Mouse (Mus musculus) neural tube, embryonic 14.5 days (tissue): ENCODE measurements around the gene Ptprn. TPM values are rescaled to one million over a fixed set of nuclear protein-coding genes. Genes with fewer than 3 reads are reported as not detected.
"Not testable (repeated sequence)": the region's sequence is repeated elsewhere in the genome, so short reads cannot be mapped to it uniquely, and the experiment has no call there.

Experiments used
- ATAC-seq: fragments of 200-750 bp; cut with Nextera tagmentation; 2 replicates; pipeline ENCODE4 v1.8.0; 2017; ENCODE audit warnings: low read depth, mild to moderate bottlenecking, moderate TSS enrichment, moderate library complexity
- H3K27ac ChIP-seq: fragments of 300-500 bp; sonication (generic); 2 replicates; pipeline ENCODE4 v1.5.1; 2014; ENCODE audit warnings: low read depth, mild to moderate bottlenecking, control low read depth, low read length, moderate library complexity, mixed read lengths
- H3K27me3 ChIP-seq: fragments of 300-500 bp; sonication (generic); 2 replicates; pipeline ENCODE4 v1.6.1; 2014; ENCODE audit warnings: low read length; ENCODE audit not compliant: control insufficient read depth, insufficient read depth
- H3K36me3 ChIP-seq: fragments of 300-500 bp; sonication (generic); 2 replicates; pipeline ENCODE4 v1.6.1; 2014; ENCODE audit warnings: low read length, mixed read lengths; ENCODE audit not compliant: control insufficient read depth, insufficient read depth
- H3K4me1 ChIP-seq: fragments of 300-500 bp; sonication (generic); 2 replicates; pipeline ENCODE4 v1.6.1; 2014; ENCODE audit warnings: low read length; ENCODE audit not compliant: control insufficient read depth, insufficient read depth
- H3K4me2 ChIP-seq: fragments of 300-500 bp; sonication (generic); 2 replicates; pipeline ENCODE4 v1.6.1; 2014; ENCODE audit warnings: mild to moderate bottlenecking, low read depth, low read length, control low read depth
- H3K4me3 ChIP-seq: fragments of 300-500 bp; sonication (generic); 2 replicates; pipeline ENCODE4 v1.5.1; 2014; ENCODE audit warnings: low read depth, low read length, control low read depth, mixed read lengths
- H3K9ac ChIP-seq: fragments of 300-500 bp; sonication (generic); replicated peaks from 2 replicates; pipeline ENCODE4 v1.6.1; 2014; ENCODE audit warnings: low read depth, mild to moderate bottlenecking, control low read depth, low read length, mixed read lengths
- H3K9me3 ChIP-seq: fragments of 300-500 bp; sonication (generic); 2 replicates; pipeline ENCODE4 v1.6.1; 2016; ENCODE audit warnings: low read length; ENCODE audit not compliant: control insufficient read depth
- WGBS: fragments of 180-500 bp; shearing (Covaris S2); extraction: QIAGEN DNeasy Blood & Tissue Kit; methylation state at CpG from one replicate; pipeline ENCODE4 v1.1.7; 2014; 5-methylcytosine and 5-hydroxymethylcytosine counted together
- polyA plus RNA-seq: library from polyadenylated mRNA; unstranded; fragments of >200 nt; fragmentation: Nextera tagmentation; extraction: Ambion mirVana; gene quantifications from 2 replicates; pipeline ENCODE4 v1.2.1, GENCODE M21; 2014

The Ptprn gene
- polyA plus RNA-seq, 1 experiment from 2014 or later = 25.4 TPM

DNA sequence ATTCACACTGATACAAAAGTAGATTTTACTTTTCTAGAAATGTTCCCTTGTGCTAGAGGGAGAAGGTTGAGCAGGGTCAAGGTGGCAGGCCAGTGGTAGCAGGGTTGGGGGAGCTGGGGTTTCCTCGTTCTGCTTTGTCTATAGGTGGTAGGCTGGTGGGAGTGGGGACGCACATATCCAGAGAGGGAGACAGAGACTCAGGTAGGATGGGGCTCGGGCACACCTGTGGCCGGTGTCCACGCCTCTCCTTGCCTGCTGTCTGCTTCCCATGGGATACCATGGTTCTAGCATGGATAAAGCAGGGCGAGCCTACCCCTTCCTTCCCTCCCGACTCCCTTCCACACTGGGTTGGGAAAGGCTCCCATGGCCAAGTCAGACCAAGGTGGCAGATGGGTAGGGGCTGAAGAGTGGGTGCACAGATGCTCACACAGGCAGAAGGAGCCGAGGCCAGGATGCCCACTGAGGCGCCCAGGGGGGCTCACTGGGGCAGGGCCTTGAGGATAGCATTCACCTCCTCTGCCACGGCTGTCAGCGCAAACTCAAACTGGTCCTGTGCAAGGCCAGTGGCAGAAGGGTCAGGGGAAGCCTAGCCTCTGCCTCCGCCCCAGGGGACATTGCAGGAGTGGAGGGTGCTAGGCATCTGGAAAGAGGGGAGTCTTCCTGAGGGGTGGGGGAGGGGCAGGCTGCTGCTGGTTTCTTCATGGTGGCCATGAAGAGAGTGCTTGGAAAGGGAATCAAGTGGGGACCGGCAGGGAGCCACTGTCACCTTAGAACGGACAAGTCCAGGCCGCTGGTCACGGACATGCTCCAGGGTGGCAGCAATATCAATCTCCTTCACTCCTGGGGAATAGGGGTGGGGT lies 17.0 kb downstream of the Ptprn start:
- no peak for ATAC-seq
- no peak overlapping the region for H3K4me3 ChIP-seq
- H3K9me3 ChIP-seq = no peaks in the 10 kb centered on the region
- peaks cover 6% of the 10 kb centered on the region; the same call in 1 of the 2 replicates for H3K36me3 ChIP-seq
- H3K4me2 ChIP-seq = no peak overlapping the region
- 81% methylated on average over 16 of the region's 16 CpGs for WGBS
- no peaks in the 10 kb centered on the region; the same call in 1 of the 2 replicates for H3K4me1 ChIP-seq
- no peak overlapping the region for H3K9ac ChIP-seq
- no peak overlapping the region for H3K27ac ChIP-seq
- no peaks in the 10 kb centered on the region for H3K27me3 ChIP-seq

DNA sequence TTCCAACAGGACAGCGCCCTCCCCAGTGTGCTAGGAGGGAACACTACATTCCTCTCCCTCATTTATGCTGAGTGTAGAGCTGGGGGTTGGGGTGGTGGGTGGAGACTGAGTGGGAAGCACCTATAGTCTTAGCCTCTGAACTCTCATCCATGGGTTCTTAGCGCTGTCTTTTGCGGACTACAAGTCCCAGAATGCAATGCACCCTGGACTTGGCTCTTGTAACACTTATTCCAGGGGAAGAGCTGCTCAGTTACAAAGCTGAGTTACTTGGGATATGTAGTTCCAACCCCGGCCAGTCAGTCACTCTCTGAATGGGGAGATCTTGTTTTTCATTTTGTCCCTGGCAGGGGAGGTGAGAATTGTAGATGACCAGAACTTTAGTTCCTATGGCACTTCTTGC lies 19.5 kb downstream of the Ptprn start:
- Histone ChIP-seq H3K9me3 (no peaks in the 10 kb centered on the region), H3K36me3 (peaks cover 6% of the 10 kb centered on the region; the same call in 1 of the 2 replicates), H3K27ac (no peak overlapping the region), H3K4me2 (no peak overlapping the region), H3K9ac (no peak overlapping the region), H3K4me1 (no peaks in the 10 kb centered on the region), H3K4me3 (no peak overlapping the region), H3K27me3 (no peaks in the 10 kb centered on the region)
- WGBS = 21% methylated on average over 4 of the region's 4 CpGs
- peak; percentile 82 for ATAC-seq

DNA sequence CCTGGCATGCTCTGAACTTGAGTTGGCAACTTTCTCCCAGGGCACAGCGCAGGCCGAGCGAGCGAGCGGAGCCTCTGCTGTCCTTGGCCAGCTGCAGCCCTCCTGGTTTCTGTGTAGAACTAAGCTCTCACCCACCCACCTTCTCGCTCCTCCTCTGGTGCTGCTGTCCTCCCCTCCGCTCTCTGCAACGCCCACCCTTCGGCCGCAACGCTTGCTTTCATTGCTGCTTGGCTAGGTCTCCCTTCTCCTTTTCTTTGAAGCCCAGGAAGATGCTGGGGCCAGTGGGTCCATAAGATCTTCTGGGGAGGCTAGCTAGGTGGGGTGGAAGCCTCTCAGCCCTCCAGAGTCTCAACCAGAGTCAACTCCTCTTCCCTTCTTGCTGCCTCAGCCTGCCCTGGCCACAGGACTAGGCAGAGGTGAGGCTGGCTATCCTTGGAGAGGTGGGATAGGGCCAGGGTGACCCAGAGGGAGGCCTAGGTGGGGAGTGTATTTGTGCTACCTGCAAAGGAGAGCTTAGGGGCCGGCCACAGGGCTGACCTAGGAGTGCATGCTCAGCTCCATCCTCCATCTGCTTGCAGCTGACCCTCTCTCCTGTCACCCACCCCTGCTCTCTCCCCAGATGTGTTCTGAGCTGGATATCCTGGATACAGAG lies 20.0 kb downstream of the Ptprn start:
- peaks cover 6% of the 10 kb centered on the region; the same call in 1 of the 2 replicates for H3K36me3 ChIP-seq
- no peak overlapping the region for H3K4me3 ChIP-seq
- ATAC-seq = no peak; the same call in 1 of the 2 replicates
- H3K27me3 ChIP-seq = no peaks in the 10 kb centered on the region
- WGBS = 91% methylated on average over 12 of the region's 12 CpGs
- no peak overlapping the region for H3K27ac ChIP-seq
- no peaks in the 10 kb centered on the region for H3K9me3 ChIP-seq
- no peaks in the 10 kb centered on the region for H3K4me1 ChIP-seq
- H3K9ac ChIP-seq = no peak overlapping the region
- no peak overlapping the region for H3K4me2 ChIP-seq

DNA sequence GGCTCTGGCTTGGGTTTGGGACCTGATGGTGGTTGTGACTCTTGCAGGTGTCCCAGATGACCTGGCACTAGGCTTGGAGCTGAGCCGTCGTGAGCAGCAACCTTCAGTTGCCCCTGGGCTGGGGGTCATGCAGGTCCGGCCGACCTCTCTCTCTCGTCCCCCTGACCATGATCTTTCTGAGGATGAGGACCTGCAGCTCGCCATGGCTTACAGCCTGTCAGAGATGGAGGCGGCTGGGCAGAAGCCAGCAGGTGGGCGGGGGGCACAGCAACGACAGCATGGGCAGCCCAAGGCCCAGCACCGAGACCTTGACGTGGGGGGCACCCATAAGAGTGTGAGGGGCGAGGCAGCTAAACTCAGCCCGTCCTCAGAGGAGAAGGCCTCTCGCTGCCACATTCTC lies 20.9 kb downstream of the Ptprn start:
- Histone ChIP-seq H3K4me1 (no peaks in the 10 kb centered on the region), H3K36me3 (peaks cover 6% of the 10 kb centered on the region; the same call in 1 of the 2 replicates), H3K27ac (no peak overlapping the region), H3K27me3 (no peaks in the 10 kb centered on the region), H3K9me3 (no peaks in the 10 kb centered on the region), H3K4me3 (no peak overlapping the region), H3K4me2 (no peak overlapping the region), H3K9ac (no peak overlapping the region)
- ATAC-seq = no peak
- WGBS = 93% methylated on average over 14 of the region's 14 CpGs

DNA sequence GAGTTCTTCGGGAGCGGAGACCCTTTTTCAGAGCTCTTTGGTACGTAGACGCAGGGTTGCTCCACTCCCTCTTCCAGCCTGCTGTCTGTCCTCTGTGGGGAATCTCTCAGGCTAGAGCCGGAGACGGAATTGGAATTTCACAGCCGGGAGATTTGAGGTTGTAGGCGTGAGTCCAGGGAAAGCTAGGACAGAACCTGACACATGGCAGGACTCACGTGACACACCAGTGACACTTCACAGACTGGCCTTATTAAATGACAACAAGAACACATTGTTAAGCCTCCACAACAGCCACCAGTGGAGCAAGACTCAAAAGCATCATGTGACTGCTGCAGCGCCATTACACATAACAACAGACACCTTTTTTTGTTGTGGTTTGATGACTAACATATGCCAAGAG lies 24.7 kb downstream of the Ptprn start:
- Histone ChIP-seq H3K9ac (no peak overlapping the region), H3K27me3 (no peaks in the 10 kb centered on the region), H3K4me2 (no peak overlapping the region), H3K4me3 (no peak overlapping the region), H3K9me3 (no peaks in the 10 kb centered on the region), H3K4me1 (0 out of 2 replicates have a peak, but pooled peaks cover 3% of the 10 kb centered on the region), H3K36me3 (peaks cover 6% of the 10 kb centered on the region; the same call in 1 of the 2 replicates), H3K27ac (no peak overlapping the region)
- ATAC-seq = no peak
- 90% methylated on average over 10 of the region's 10 CpGs for WGBS

DNA sequence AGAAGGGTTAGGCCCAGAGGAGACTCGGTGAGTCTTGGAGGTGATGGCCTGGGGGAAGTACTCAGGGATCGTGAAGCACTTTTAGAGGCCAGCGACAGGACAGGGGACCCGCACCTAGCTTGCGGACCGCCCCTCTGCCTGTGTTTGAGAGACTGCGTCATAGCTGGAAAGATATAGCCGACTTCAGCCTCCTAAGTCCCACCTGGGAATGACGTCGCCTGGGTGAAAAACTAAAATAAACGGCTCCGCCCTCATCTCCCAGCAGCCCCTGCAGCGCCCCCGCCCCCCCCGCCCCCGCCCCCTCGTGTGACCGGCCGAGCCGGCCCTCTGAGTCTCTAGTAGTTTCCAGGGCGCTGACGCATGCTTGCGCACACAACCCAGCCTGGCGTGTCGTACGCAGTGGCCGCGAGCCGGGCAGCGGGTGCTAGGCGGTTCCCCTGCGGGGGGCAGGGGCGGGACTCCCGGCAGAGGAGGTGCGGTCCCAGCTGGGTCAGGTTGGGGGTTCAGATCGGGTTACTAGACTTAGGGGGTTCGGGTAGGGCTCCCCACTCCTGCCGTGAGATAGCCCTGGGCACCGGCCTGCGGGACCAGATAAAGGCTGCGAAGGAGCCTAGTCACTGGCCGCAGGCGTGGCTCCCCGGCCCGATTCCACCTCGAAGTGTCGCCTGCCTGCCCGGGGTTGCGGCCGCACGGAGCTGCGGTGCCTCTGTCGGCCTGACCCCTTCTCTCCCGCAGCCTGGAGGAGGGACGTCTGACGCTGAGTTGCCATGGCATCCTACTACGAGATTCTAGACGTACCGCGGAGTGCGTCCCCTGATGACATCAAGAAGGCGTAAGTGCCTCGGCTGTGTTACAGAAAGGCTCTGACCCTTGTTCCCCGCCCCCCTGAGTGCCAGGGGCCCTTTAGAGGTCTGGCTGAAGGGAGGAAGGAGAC lies 27.9 kb downstream of the Ptprn start, which contains the start of gene Dnajb2:
Dnajb2 (plus strand) TSS at position 290 of the 934 bp plus-strand sequence.
- Histone ChIP-seq H3K36me3 (no peaks in the 10 kb centered on the region; the same call in 1 of the 2 replicates), H3K4me3 (peak within 1 kb of the TSS; percentile 70), H3K9ac (peak within 1 kb of the TSS; percentile 87), H3K4me2 (peak within 1 kb of the TSS; percentile 91), H3K27ac (peak within 1 kb of the TSS; percentile 86), H3K9me3 (no peaks in the 10 kb centered on the region), H3K27me3 (no peaks in the 10 kb centered on the region), H3K4me1 (0 out of 2 replicates have a peak, but pooled peaks cover 3% of the 10 kb centered on the region)
- under 1% methylated on average over 61 of the region's 64 CpGs for WGBS
- peak; percentile 88 for ATAC-seq

DNA sequence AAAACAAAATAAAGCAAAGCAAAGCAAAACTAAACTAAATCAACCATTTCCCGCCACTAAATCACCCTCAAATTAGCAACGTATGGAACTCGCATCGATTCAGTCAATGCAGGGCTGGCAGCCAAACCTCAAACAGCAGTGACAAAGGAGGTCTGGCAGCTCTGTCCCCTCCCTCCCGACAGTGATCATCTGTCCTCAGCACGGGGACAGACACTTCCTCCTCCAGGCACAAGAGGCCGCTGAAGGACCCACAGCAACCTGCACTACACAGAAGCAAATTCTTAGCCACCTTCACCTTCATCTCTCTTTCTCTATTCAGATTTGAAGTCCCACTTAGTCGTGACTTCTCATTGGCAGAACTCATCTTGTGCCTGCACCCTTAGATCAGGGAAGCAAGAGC lies 29.7 kb downstream of the Ptprn start:
- 2% methylated on average over 8 of the region's 8 CpGs for WGBS
- no peak overlapping the region for H3K4me2 ChIP-seq
- no peaks in the 10 kb centered on the region for H3K36me3 ChIP-seq
- H3K9ac ChIP-seq = no peak overlapping the region
- H3K27ac ChIP-seq = no peak overlapping the region
- H3K4me3 ChIP-seq = no peak overlapping the region
- H3K9me3 ChIP-seq = no peaks in the 10 kb centered on the region
- peak; percentile 66; the same call in 1 of the 2 replicates for ATAC-seq
- 0 out of 2 replicates have a peak, but pooled peaks cover 3% of the 10 kb centered on the region for H3K4me1 ChIP-seq
- H3K27me3 ChIP-seq = no peaks in the 10 kb centered on the region

DNA sequence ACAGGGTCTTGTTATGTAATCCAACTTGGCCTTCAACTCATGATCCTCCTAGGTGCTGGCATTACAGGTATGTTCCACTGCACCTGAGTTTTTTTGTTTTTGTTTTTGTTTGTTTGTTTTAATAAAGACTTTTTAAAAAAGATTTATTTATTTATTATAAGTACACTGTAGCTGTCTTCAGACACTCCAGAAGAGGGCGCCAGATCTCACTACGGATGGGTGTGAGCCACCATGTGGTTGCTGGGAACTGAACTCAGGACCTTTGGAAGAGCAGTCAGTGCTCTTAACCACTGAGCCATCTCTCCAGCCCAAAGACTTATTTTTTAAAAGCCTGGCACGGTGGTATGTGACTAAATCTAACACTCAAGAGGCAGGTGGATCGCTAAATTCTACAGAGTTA lies 31.8 kb downstream of the Ptprn start:
- not testable (repeated sequence) for H3K4me3 ChIP-seq

More for the DNA sequence above, 31.8 kb downstream of the Ptprn start:
- H3K4me1 ChIP-seq, H3K9me3 ChIP-seq, ATAC-seq, H3K4me2 ChIP-seq, H3K36me3 ChIP-seq, H3K27me3 ChIP-seq, H3K9ac ChIP-seq, H3K27ac ChIP-seq: not testable (repeated sequence)
- WGBS = 65% methylated on average over 4 of the region's 4 CpGs
